14 mouse cellular contexts compared by ENCODE assay signal in the genomic region with DNA sequence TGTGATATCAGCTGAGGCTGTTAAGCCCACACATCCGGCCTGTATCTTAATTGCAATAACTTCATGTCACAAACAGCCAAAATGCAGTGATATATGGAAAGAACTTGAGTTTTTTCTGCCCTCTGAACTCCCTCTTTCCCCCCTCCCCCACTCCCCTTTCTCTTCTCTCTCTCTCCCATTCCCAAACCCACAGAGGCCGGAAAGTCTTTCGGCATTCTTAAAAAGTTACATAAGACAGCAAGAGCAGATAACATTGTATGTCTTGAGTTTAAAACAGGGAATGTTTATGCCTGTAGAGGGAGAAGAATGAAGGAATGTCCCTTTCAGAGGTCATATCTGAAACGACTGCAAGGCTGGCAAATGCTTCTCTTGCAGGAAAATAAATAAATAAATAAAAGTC.
DNase-seq lines count a peak whose midpoint lies in the region; ATAC-seq lines count a peak whose summit lies in the region.
"Had no signal": no experiment of that assay in that cellular context is flagged by ENCODE, and none has a peak within 500 bp of the region (broad histone marks: within the 10 kb centered on the region; RNA-seq: fewer than 3 reads in every experiment).

No protein-coding gene starts in this region.

- H3K9me3 ChIP-seq in heart, embryonic 11.5 days (replicated peaks; ENCODE audit: control insufficient read depth, low read length) = no peaks in the 10 kb centered on the region
- no peaks in the 10 kb centered on the region for H3K9me3 ChIP-seq in kidney, embryonic 16.5 days (ENCODE audit: low read length)
- H3K9me3 ChIP-seq in lung, embryonic 16.5 days (ENCODE audit: control insufficient read depth, low read length) = no peaks in the 10 kb centered on the region
- H3K9me3 ChIP-seq: neural tube, embryonic 12.5 days had no signal

- H3K4me2 ChIP-seq in heart, embryonic 11.5 days = peak overlapping the region; percentile 7
- H3K4me2 ChIP-seq in kidney, embryonic 16.5 days (replicated peaks; ENCODE audit: low read depth, low read length) = no peak overlapping the region
- H3K4me2 ChIP-seq in lung, embryonic 16.5 days (ENCODE audit: low read depth, low read length) = no peak overlapping the region
- H3K4me2 ChIP-seq: midbrain, embryonic 11.5 days; neural tube, embryonic 12.5 days had no signal

- H3K9ac ChIP-seq in heart, embryonic 11.5 days (ENCODE audit: low read depth, low read length) = no peak overlapping the region
- no peak overlapping the region for H3K9ac ChIP-seq in kidney, embryonic 16.5 days (replicated peaks; ENCODE audit: low read length)
- no peak overlapping the region for H3K9ac ChIP-seq in lung, embryonic 16.5 days (ENCODE audit: low read length)
- H3K9ac ChIP-seq: forebrain, postnatal 0 days; neural tube, embryonic 12.5 days had no signal

- peak overlapping the region; percentile 85 for H3K27ac ChIP-seq in heart, embryonic 11.5 days (ENCODE audit: low read depth, low read length)
- peak overlapping the region; percentile 6; the same call in 1 of the 2 replicates for H3K27ac ChIP-seq in kidney, embryonic 16.5 days (ENCODE audit: low read length)
- H3K27ac ChIP-seq in lung, embryonic 16.5 days (ENCODE audit: low read length) = no peak overlapping the region; the same call in 1 of the 2 replicates
- H3K27ac ChIP-seq: neural tube, embryonic 12.5 days had no signal

- DNase-seq in heart, adult 11 months = no peak
- DNase-seq in kidney, adult 9 months = no peak
- DNase-seq in lung, postnatal 25 days (ENCODE audit: low spot score) = no peak
- peak; percentile 12 for DNase-seq in lung, postnatal 36 days
- DNase-seq in urinary bladder, adult 18-20 months (ENCODE audit: low spot score in 2 of 2) = no peak
- DNase-seq: cerebellum, postnatal 25 days; forebrain, postnatal 0 days had no signal

- WGBS in heart, embryonic 11.5 days (ENCODE audit: insufficient replicate concordance) = 13% methylated on average over 4 of the region's 4 CpGs
- 37% methylated on average over 4 of the region's 4 CpGs for WGBS in kidney, embryonic 16.5 days
- 7% methylated on average over 4 of the region's 4 CpGs for WGBS in lung, embryonic 16.5 days

- no peak for ATAC-seq in heart, embryonic 11.5 days (replicated peaks; ENCODE audit: insufficient number of reproducible peaks, low FRiP score, low TSS enrichment)
- no peak for ATAC-seq in kidney, embryonic 16.5 days (ENCODE audit: low FRiP score, low TSS enrichment)
- ATAC-seq in lung, embryonic 16.5 days (ENCODE audit: low read depth) = peak; percentile 15; the same call in 1 of the 2 replicates
- ATAC-seq: forebrain, postnatal 0 days; hindbrain, embryonic 16.5 days had no signal

- H3K4me1 ChIP-seq in heart, embryonic 11.5 days (ENCODE audit: control insufficient read depth, insufficient read depth, low read length) = peaks cover 10% of the 10 kb centered on the region
- H3K4me1 ChIP-seq in kidney, embryonic 16.5 days (ENCODE audit: insufficient read depth, low read length) = peaks cover 19% of the 10 kb centered on the region
- peaks cover 14% of the 10 kb centered on the region for H3K4me1 ChIP-seq in lung, embryonic 16.5 days (replicated peaks; ENCODE audit: control insufficient read depth, insufficient read depth, low read length)
- H3K4me1 ChIP-seq: neural tube, embryonic 12.5 days had no signal

- H3K27me3 ChIP-seq in heart, embryonic 11.5 days (ENCODE audit: control insufficient read depth, insufficient read depth, low read length) = no peaks in the 10 kb centered on the region
- no peaks in the 10 kb centered on the region for H3K27me3 ChIP-seq in kidney, embryonic 16.5 days (ENCODE audit: insufficient read depth, low read length)
- H3K27me3 ChIP-seq in lung, embryonic 16.5 days (ENCODE audit: control insufficient read depth, insufficient read depth, low read depth, low read length) = no peaks in the 10 kb centered on the region
- H3K27me3 ChIP-seq: neural tube, embryonic 12.5 days had no signal

- no peaks in the 10 kb centered on the region for H3K36me3 ChIP-seq in heart, embryonic 11.5 days (ENCODE audit: control insufficient read depth, insufficient read depth, low read length)
- no peaks in the 10 kb centered on the region for H3K36me3 ChIP-seq in kidney, embryonic 16.5 days (ENCODE audit: insufficient read depth, low read length)
- no peaks in the 10 kb centered on the region for H3K36me3 ChIP-seq in lung, embryonic 16.5 days (ENCODE audit: control insufficient read depth, insufficient read depth, low read length)
- H3K36me3 ChIP-seq: neural tube, embryonic 12.5 days had no signal

- no peak overlapping the region for H3K4me3 ChIP-seq in heart, embryonic 11.5 days (ENCODE audit: low read depth, low read length)
- H3K4me3 ChIP-seq in kidney, embryonic 16.5 days (ENCODE audit: low read length) = no peak overlapping the region
- H3K4me3 ChIP-seq in lung, embryonic 16.5 days (ENCODE audit: low read length) = no peak overlapping the region
- H3K4me3 ChIP-seq: gastrocnemius, adult 2 months; neural tube, embryonic 12.5 days had no signal
